Mouse (Mus musculus) bone marrow, adult 2 months (tissue): ENCODE data around the gene Gm21477. TPM values are rescaled to one million over a fixed set of nuclear protein-coding genes. Genes with fewer than 3 reads are reported as not detected.
"Not testable (repeated sequence)": the region's sequence is repeated elsewhere in the genome, so short reads cannot be mapped to it uniquely, and the experiment has no call there.

ENCODE experiments used
- H3K27ac ChIP-seq: fragments of 200-500 bp; 2 replicates; pipeline ENCODE4 v1.5.1; 2012; ENCODE audit warnings: low read depth, mild to moderate bottlenecking, control low read depth, inconsistent platforms, low read length; ENCODE audit not compliant: control insufficient read depth, poor library complexity, insufficient read depth
- H3K4me1 ChIP-seq: fragments of 200-500 bp; 2 replicates; pipeline ENCODE4 v1.6.1; 2011; ENCODE audit warnings: low read length; ENCODE audit not compliant: control insufficient read depth, insufficient read depth
- H3K4me3 ChIP-seq: fragments of 200-500 bp; replicated peaks from 2 replicates; pipeline ENCODE3; 2011; ENCODE audit warnings: mild to moderate bottlenecking, low read depth, low read length, control low read depth; ENCODE audit not compliant: control insufficient read depth
- WGBS: fragments of 180-500 bp; shearing (Covaris S2); methylation state at CpG from one replicate; pipeline ENCODE4 v1.1.7; 2018; 5-methylcytosine and 5-hydroxymethylcytosine counted together
- polyA plus RNA-seq: library from polyadenylated mRNA; stranded (reverse); fragments of >200 nt; gene quantifications from 2 replicates; pipeline ENCODE4 v1.2.4, GENCODE M21; 2011; ENCODE audit warnings: low replicate concordance; ENCODE audit not compliant: missing spikeins, insufficient read depth, insufficient read length

Gm21477 gene
- polyA plus RNA-seq, result not detected in 2 replicates

DNA sequence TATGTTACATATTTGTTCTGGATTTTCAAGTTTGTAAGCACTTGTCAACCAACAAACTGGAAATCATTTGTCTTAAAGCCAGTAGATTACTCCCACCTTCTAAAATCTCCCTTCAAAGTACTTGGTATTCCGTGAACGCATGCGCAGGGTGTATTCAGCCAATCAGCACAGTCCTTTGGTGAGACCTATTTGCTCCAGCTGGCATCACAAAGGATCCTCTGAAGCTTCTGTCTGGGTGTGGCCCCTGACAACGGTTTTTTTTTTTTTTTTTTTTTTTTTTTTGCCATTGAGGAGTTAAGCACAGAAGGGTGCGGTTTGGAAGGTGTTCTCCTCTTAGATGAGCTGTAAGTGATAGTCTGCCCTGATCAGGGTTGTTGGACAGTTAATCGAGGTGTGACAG lies at the start of gene Gm21477:
TSS of gene Gm21477 (plus strand) at position 301 of the 400 bp plus-strand sequence.
- H3K27ac ChIP-seq, result not testable (repeated sequence)
- no CpG with 5 or more reads among the region's 6 CpGs for WGBS

More for the DNA sequence above, at the start of gene Gm21477:
- H3K4me1 ChIP-seq, H3K4me3 ChIP-seq: not testable (repeated sequence)
